Mouse (Mus musculus): ENCODE results near the gene Aste1.

The Aste1 gene

GRCm38 (mm10) chr9:105395218-105395627, at the start of gene Aste1, which contains the start of gene Nek11:
Gene Aste1, plus strand, starts transcription at chr9:105395392.
Gene Nek11, minus strand, starts transcription at chr9:105395524.
- DNase-seq (ENCODE audit: low read depth, low spot score), result peak; percentile 86

- no peak for DNase-seq (ENCODE audit: low read depth, low spot score)
Measured at GRCm38 (mm10) chr9:105348242-105349031, 46.8 kb upstream of the Aste1 start.

- DNase-seq (ENCODE audit: low read depth, low spot score), result no peak
Measured at GRCm38 (mm10) chr9:105349034-105349433, 46.2 kb upstream of the Aste1 start.

- no peak for DNase-seq (ENCODE audit: low read depth, low spot score)
Measured at GRCm38 (mm10) chr9:105362181-105362580, 33.0 kb upstream of the Aste1 start.

DNA sequence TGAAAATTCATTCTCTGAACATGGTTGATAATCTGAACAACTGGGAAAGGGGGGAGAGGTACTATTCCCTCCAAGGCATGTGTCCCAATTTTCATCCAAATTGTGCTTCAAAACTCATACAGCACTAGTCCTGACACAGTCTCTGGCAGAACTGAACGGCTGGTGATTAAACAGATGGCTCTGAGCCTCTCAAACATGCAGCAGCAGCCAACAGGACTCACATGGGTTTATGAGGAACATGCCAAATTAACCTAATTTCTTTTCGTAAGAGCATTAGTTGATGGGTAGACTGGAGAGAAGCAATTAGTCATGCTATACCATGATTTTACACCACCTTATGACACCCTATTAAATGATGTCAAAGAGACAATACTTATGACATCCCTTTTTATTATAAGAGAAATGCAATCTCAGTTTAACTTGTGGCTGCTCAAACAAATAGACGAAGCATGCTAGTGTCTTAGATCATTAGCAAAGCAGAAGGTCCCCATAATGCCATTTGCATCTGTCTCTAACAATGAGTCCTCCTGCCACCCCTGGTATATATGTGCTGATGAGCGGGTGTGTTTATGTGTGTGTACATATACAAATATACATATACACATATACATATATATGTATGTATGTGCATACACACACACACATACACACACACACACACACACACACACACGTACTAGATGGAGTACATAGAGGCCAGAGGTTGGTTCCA, 31.5 kb upstream of the Aste1 start:
- no peak for DNase-seq (ENCODE audit: low read depth, low spot score)

DNA sequence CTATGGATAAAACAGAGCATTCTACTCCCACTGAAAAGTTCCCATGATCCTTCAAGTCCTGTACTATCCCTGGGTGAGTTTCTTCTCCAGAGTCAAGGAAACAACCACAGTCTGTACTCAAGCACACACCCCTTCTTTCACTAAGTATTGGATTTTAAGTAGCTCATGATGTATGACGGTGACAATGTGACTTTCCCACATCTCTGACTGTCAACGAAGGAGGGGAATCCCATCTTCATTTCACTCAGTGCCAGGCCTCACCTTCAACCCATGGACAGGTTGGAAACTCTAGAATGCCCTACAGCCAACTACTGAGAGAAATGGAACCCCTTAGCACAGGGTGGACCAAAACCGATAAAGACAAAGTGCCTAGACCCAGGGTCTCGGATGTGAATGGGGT, 29.0 kb upstream of the Aste1 start:
- DNase-seq (ENCODE audit: low read depth, low spot score), result no peak

DNA sequence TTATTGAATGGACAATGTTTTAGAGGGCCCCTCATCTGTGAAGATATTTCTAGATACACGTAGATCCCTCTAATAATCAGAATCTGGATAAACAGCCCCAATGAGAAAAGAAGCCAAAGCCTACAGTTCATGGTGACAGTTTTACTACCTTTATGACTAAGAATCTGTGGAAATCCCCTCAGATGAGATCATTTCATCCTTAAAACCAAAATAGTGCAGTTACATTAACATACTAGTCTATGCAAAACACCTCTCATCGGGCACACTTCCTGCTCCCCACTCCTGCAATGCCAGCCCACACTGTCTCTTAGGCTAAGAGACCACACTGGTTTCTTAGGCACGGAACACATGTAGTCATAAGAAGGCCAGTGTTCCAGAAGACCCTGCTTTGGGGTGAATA, 26.6 kb upstream of the Aste1 start:
- DNase-seq (ENCODE audit: low read depth, low spot score), result no peak

GRCm38 (mm10) chr9:105374361-105374760, 20.8 kb upstream of the Aste1 start:
- no peak for DNase-seq (ENCODE audit: low read depth, low spot score)

- DNase-seq (ENCODE audit: low read depth, low spot score), result no peak
Measured at GRCm38 (mm10) chr9:105376411-105376810, 18.8 kb upstream of the Aste1 start.

DNA sequence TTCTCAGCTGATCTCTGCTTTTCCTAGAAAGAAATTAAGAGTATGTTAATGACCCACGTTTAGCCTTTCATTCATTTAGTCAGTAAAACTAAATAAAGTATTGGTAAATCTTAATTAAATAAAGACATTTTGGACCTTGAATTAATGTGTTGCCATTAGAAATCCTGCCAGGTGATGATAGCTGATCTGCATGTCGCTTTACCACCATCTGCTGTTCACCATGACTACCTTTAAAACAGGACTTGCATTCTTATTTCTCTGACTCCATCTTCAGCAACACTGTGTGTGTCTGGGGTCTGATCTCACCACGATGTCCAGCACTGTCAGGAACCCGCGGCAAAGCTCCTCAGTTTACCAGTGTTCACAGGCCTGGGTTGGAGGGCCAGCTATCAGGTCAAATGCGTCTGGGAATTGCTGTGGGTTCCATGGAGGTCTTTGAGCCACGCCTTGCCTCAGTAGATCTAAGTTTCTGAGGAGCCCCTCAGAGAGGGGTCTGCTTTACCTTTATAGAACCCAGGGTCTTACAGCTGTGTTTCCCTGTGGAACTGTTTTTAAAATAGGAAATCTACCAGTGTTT, 18.1 kb upstream of the Aste1 start:
- DNase-seq (ENCODE audit: low read depth, low spot score), result no peak

DNA sequence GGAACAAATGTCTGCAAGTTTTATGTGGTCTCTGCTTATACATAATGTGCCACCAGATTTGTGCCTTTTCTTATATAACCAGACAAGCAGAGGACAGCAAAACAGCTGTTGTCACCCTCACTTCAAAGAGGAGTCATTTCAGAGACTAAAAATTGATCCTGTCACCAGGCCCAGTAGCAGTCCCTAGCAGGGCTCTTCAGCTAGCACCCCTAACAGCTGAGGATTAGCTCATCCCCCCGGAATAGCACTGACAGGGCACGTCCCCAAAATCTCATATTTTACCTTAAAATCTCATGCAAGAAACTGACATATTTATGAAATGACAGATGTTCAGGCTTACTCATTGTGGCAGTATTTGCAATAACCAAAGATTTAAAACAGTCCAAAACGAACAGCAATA, 17.6 kb upstream of the Aste1 start:
- no peak for DNase-seq (ENCODE audit: low read depth, low spot score)

GRCm38 (mm10) chr9:105379533-105380145, 15.6 kb upstream of the Aste1 start:
- no peak for DNase-seq (ENCODE audit: low read depth, low spot score)

DNA sequence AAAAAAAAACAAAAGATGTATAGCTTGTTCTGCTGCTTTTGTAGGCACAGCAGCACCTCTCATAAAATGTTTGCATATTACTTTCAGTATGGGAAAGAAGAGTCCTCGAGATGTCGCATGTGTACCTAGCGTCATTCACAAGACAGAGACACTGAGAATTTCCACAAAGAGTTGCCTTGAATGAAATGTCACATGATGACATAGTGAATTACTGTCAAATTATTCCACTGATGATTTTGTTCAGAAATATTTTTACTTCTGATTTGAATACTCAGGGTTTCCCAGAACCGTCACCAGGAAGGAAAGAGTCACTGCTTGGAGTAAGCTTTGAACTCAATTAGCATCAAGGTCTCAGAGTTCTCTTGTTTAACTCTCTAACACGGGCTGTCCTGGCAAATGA, 7.8 kb upstream of the Aste1 start:
- no peak for DNase-seq (ENCODE audit: low read depth, low spot score)

DNA sequence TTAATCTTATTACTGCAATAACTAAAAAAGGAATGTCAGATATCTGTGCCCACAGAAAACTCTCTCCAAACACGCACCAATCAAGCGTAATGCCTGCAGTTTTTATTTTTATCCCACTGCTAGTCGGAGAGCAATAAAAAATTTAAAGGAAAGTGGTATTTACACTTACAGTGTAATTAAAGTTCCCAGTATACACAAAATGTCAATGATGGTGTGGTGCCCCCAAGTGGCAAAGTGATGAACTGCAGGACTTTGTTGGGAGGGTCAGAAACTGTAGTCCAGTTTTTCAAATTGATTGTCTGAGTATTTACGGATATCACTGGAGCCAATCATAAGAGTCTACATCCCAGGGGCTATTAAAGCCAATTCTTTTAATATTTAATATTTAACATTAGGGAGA, 5.9 kb upstream of the Aste1 start:
- DNase-seq (ENCODE audit: low read depth, low spot score), result peak; percentile 49

GRCm38 (mm10) chr9:105390616-105391015, 4.6 kb upstream of the Aste1 start:
- no peak for DNase-seq (ENCODE audit: low read depth, low spot score)

GRCm38 (mm10) chr9:105394720-105395119, 472 bp upstream of the Aste1 start:
- no peak for DNase-seq (ENCODE audit: low read depth, low spot score)

DNA sequence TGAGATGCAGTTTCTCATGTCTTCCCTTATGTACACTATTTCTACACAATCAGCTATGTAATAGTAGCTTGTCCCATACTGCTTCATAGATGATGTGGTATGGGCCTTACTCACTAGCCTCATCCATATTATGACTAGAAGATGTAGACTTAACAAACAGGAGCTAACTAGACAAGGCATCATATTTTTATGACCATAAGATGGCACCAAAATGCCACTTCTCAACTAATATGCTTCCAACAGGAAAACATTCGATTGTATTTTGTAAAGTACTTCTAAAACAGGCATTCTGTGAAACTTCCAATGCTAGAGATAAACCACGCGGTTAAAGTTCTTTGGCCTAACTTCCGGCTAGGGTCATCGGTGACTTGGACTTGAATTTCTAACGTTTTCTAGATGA, 13.4 kb downstream of the Aste1 start:
- no peak for DNase-seq (ENCODE audit: low read depth, low spot score)

DNA sequence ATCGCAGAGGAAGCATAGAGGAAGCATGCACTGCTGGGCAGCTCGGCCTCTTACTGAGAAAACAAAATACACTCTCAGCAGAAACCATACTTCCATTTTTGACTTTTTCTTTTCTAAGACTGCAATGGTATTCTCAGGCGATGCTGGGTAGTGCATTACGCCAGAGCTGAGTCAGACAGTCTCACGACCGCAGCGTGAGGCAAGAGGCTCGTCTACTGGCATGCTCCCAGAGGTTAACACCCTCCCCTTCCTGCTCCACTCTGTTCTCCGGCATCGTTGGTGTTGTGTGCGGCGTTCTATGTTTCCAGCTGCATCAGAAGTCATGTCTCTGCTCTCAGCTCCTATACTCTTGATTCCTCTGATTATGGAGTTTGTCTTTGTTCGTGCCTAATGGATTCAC, 63.8 kb downstream of the Aste1 start:
- DNase-seq (ENCODE audit: low read depth, low spot score), result no peak

DNA sequence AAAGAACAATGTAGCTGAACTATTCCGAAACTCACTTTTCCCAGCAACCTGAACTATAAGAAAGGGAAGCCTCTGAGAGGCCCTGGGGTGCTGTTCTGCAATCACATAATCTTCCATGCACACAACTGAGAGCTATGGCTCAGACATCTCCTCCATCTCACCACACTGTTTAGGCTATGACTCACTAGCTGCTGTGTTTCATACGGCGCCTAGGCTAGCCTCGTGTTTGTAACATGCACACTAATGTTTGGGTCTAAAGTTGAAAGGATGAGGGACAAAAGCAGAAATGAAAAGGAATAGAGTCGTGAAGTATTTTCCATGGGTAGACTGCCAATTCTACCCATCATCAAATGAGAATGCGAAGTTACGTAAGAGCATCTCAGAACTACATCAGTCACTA, 66.3 kb downstream of the Aste1 start:
- no peak for DNase-seq (ENCODE audit: low read depth, low spot score)
